Mouse (Mus musculus) thymus, adult 2 months (tissue): ENCODE measurements around the gene Rnf38.

Source experiments
- CTCF ChIP-seq: fragments of 200-500 bp; IDR thresholded peaks from 2 replicates; pipeline ENCODE4 v1.5.1; 2012; ENCODE audit warnings: mild to moderate bottlenecking, control low read depth, low read length, moderate library complexity, borderline replicate concordance; ENCODE audit not compliant: control insufficient read depth, poor library complexity, insufficient read depth; ENCODE audit errors: extremely low read depth
- POLR2A ChIP-seq: fragments of 200-500 bp; IDR thresholded peaks from 2 replicates; pipeline ENCODE4 v1.6.1; 2012; ENCODE audit warnings: mild to moderate bottlenecking, low read length, control low read depth, moderate library complexity; ENCODE audit not compliant: control insufficient read depth, poor library complexity, insufficient read depth; ENCODE audit errors: extremely low read depth

DNA sequence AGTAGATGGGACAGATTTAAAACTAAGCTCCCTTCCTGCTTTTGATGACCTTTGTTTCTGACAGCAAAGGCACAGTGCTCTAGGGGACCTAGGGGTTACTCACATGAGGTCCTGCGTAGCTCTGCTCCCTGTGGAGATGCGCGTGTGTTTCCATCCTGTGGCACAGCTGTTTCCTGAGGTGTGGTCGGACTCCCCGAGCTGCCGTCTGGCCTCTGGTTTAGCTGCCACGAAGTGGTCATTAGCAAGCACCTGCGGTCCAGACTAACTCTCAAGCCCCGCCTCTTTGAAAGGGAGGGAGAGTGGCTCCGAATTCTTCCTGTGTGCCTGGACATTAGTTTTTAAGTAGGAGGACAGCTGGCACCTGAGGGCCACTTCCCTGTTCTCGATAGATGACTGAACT lies 149.6 kb downstream of the Rnf38 start, which contains the start of gene Gne:
- TF ChIP-seq CTCF: no peak
- TF ChIP-seq POLR2A: no peak
